Mouse (Mus musculus): ENCODE measurements around the gene H2-Q7. TPM values are rescaled to one million over a fixed set of nuclear protein-coding genes. Genes with fewer than 3 reads are reported as not detected.
"Not testable (repeated sequence)": the region's sequence is repeated elsewhere in the genome, so short reads cannot be mapped to it uniquely, and the experiment has no call there.

H2-Q7 gene
- polyA plus RNA-seq, 1 experiment from 2014 or later: 8.3 TPM

DNA sequence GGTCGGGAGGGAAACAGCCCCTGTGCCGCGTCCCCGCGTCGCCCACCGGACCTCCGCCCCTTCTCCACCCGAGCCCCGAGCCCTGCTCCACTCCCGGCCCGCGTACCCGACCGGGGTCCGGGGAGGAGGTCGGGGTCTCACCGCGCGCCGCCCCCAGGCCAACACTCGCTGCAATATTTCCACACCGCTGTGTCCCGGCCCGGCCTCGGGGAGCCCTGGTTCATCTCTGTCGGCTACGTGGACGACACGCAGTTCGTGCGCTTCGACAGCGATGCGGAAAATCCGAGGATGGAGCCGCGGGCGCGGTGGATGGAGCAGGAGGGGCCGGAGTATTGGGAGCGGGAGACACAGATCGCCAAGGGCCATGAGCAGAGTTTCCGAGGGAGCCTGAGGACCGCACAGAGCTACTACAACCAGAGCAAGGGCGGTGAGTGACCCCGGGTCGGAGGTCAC, 366 bp downstream of the H2-Q7 start:
- H3K4me2 ChIP-seq: peak overlapping the region; percentile 87
- H3K9ac ChIP-seq: peak overlapping the region; percentile 26; the same call in 1 of the 2 replicates
- H3K27me3 ChIP-seq: peaks cover 21% of the 10 kb centered on the region
- H3K36me3 ChIP-seq, H3K27ac ChIP-seq, H3K4me1 ChIP-seq, H3K9me3 ChIP-seq: not testable (repeated sequence)
- peak overlapping the region; percentile 40 for H3K4me3 ChIP-seq
- ATAC-seq (ENCODE audit: borderline replicate concordance, extremely low read depth, low FRiP score, low TSS enrichment): peak; percentile 35; the same call in 1 of the 2 replicates
- 1% methylated on average over 46 of the region's 48 CpGs for WGBS

DNA sequence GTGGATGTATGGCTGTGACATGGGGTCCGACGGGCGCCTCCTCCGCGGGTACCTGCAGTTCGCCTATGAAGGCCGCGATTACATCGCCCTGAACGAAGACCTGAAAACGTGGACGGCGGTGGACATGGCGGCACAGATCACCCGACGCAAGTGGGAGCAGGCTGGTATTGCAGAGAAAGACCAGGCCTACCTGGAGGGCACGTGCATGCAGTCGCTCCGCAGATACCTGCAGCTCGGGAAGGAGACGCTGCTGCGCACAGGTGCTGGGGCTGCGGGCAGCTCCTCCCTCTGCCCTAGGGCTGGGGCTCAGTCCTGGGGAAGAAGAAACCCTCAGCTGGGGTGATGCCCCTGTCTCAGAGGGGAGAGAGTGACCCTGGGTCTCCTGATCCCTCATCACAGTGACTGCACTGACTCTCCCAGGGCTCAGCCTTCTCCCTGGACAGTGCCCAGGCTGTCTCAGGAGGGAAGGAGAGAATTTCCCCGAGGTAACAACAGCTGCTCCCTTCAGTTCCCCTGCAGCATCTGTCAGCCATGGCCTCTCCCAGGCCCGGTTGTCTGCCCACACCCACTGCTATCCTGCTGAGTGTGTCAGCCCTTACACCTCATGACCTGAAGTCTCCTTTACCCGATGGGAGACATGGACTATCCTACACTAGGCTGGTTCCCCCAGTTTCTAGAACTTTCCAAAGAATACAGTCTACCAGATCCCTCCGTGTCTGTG, 1.1 kb downstream of the H2-Q7 start:
- peaks cover 21% of the 10 kb centered on the region for H3K27me3 ChIP-seq
- 37% methylated on average over 27 of the region's 27 CpGs for WGBS
- H3K36me3 ChIP-seq; H3K9me3 ChIP-seq; H3K9ac ChIP-seq; ATAC-seq (ENCODE audit: borderline replicate concordance, extremely low read depth, low FRiP score, low TSS enrichment); H3K4me1 ChIP-seq; H3K27ac ChIP-seq: not testable (repeated sequence)
- 0 out of 2 replicates have a peak overlapping the region, but pooled peaks have one; percentile 40 for H3K4me3 ChIP-seq
- peak overlapping the region; percentile 87; the same call in 1 of the 2 replicates for H3K4me2 ChIP-seq

DNA sequence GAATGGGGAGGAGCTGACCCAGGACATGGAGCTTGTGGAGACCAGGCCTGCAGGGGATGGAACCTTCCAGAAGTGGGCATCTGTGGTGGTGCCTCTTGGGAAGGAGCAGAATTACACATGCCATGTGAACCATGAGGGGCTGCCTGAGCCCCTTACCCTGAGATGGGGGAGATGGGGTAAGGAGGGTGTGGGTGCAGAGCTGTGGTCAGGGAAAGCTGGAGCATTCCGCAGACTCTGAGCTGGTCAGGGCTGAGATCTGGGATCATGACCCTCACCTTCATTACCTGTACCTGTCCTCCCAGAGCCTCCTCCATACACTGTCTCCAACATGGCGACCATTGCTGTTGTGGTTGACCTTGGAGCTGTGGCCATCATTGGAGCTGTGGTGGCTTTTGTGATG, 3.4 kb downstream of the H2-Q7 start:
- H3K36me3 ChIP-seq; H3K9ac ChIP-seq; ATAC-seq (ENCODE audit: borderline replicate concordance, extremely low read depth, low FRiP score, low TSS enrichment); H3K27ac ChIP-seq; H3K9me3 ChIP-seq; H3K4me2 ChIP-seq; H3K4me3 ChIP-seq; H3K4me1 ChIP-seq: not testable (repeated sequence)
- peaks cover 21% of the 10 kb centered on the region for H3K27me3 ChIP-seq
- 76% methylated on average over 2 of the region's 2 CpGs for WGBS

DNA sequence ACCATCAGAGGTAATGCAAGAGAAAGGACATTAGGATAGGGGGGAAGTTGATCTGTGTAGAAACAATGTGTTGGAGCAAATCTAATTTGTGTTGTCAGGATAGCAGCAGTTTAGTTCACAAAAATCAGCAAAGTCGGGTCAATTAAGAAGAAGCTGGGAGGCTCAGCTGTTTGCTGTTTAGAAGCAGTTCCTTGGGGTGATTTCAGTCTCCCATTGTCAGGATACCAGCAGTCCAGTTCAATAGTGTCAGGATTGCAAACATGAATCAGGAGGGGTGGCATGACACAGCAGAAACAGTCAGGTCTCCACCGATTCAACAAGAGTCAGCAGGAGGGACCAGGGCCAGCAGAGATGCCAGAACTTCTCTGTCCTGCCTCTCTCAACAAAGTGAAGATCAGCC, 5.6 kb downstream of the H2-Q7 start:
- H3K9me3 ChIP-seq; H3K4me2 ChIP-seq; H3K9ac ChIP-seq; H3K4me1 ChIP-seq; H3K27ac ChIP-seq; H3K36me3 ChIP-seq; H3K4me3 ChIP-seq; H3K27me3 ChIP-seq; ATAC-seq (ENCODE audit: borderline replicate concordance, extremely low read depth, low FRiP score, low TSS enrichment): not testable (repeated sequence)
- WGBS: 89% methylated on average over 2 of the region's 2 CpGs

DNA sequence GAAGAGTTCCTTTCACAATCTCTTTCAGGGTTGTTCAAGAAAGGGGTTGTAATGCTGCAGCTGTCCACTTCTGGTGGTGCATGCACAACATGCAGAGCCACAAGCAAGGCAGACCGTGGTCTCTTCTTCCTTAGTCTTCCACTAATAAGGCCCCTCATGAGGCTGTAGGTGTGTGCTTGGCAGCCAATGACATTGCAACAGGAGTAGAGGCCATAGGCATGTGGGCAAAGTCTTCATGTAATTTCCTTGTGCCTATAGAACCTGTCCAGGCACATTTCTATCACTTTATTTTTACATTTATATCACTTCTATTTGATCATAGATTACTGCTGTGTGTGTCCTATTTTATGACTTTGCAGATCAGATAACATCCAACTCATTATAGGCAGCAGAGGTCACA, 19.3 kb downstream of the H2-Q7 start:
- H3K9ac ChIP-seq; H3K27me3 ChIP-seq; H3K9me3 ChIP-seq; ATAC-seq (ENCODE audit: borderline replicate concordance, extremely low read depth, low FRiP score, low TSS enrichment); H3K4me2 ChIP-seq; H3K27ac ChIP-seq; H3K36me3 ChIP-seq; H3K4me1 ChIP-seq; H3K4me3 ChIP-seq: not testable (repeated sequence)
- no CpG with 5 or more reads among the region's 1 CpGs for WGBS

- not testable (repeated sequence) for H3K9ac ChIP-seq; H3K9me3 ChIP-seq; H3K4me3 ChIP-seq; ATAC-seq (ENCODE audit: borderline replicate concordance, extremely low read depth, low FRiP score, low TSS enrichment); H3K27me3 ChIP-seq; H3K4me2 ChIP-seq; H3K4me1 ChIP-seq; H3K36me3 ChIP-seq; H3K27ac ChIP-seq
- no CpG with 5 or more reads among the region's 9 CpGs for WGBS
These were observed 21.8 kb downstream of the H2-Q7 start for GRCm38 (mm10) chr17:35460513-35461341.

DNA sequence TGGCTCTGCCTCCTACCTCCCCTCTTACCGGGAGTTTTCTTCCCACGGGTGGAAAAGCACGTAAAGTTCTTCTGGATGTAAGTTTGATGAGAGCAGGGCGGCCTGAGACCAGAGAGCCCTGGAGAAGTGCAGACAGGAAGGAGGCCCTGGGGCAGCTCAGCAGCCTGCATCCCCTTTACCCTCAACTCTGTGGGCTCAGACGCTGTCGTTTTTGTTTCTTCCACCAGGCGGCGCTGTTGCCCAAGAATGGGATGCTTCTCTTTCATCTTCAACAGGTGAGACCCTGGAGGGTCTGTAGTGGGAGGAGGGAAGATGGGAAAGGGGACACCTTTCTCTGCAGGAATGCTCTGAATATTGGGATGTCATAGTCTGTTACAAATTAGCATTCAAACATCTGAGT, 26.7 kb downstream of the H2-Q7 start:
- H3K9ac ChIP-seq; ATAC-seq (ENCODE audit: borderline replicate concordance, extremely low read depth, low FRiP score, low TSS enrichment); H3K4me3 ChIP-seq; H3K4me2 ChIP-seq; H3K36me3 ChIP-seq; H3K27ac ChIP-seq; H3K9me3 ChIP-seq: not testable (repeated sequence)
- 5% methylated on average over 8 of the region's 8 CpGs for WGBS
- Histone ChIP-seq H3K4me1 (peaks cover 12% of the 10 kb centered on the region; the same call in 1 of the 2 replicates), H3K27me3 (peaks cover 24% of the 10 kb centered on the region)

DNA sequence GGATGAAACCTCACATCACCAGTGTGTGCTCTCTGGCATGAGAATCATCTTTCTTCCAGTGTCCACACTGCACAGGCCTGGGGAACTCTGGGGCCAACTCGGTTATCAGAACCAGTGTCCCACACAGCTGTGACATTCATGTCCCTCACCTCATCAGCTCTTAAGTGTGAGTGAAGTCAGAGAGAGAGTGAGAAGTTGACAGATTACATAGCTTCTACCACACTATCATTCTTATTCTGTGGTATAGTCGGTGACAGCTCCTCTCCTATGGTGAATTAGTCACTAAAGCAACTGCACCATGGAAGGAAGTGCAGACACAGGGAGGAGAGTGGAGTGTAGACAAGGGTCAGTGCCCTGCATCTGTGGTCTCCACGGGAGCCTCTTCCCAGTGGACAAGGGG, 30.0 kb downstream of the H2-Q7 start:
- H3K4me1 ChIP-seq: peaks cover 13% of the 10 kb centered on the region; the same call in 1 of the 2 replicates
- H3K9me3 ChIP-seq; ATAC-seq (ENCODE audit: borderline replicate concordance, extremely low read depth, low FRiP score, low TSS enrichment); H3K27ac ChIP-seq; H3K4me3 ChIP-seq; H3K9ac ChIP-seq; H3K4me2 ChIP-seq; H3K36me3 ChIP-seq: not testable (repeated sequence)
- H3K27me3 ChIP-seq: peaks cover 33% of the 10 kb centered on the region
- 32% methylated on average over 3 of the region's 3 CpGs for WGBS

DNA sequence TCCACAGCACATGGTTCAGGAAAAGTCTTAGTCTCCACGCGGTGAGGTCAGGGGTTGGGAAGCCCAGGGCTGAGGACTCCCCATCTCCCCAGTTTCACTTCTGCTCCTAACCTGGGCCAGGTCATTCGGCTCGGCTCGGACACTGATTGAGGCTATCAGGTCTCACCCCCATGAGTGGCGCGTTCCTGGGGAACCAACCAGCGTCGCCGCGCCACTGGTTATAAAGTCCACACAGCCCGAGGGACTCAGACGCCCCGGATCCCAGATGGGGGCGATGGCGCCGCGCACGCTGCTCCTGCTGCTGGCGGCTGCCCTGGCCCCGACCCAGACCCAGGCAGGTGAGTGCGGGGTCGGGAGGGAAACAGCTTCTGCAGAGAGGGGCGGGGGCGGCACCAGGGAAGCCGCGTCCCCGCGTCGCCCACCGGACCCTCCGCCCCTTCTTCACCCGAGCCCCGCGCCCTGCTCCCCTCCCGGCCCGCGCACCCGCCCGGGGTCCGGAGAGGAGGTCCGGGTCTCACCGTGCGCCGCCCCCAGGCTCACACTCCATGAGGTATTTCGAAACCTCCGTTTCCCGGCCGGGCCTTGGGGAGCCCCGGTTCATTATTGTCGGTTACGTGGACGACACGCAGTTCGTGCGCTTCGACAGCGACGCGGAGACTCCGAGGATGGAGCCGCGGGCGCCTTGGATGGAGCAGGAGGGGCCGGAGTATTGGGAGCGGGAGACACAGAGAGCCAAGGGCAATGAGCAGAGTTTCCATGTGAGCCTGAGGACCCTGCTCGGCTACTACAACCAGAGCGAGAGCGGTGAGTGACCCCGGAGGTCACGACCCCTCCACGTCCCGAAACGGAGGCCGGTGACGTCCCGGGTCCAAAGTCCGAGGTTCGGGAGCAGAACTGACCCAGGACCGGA, 31.1 kb downstream of the H2-Q7 start, which contains the start of gene H2-Q10:
Gene H2-Q10 (plus strand): TSS at position 248 of the 910 bp plus-strand sequence.
- Histone ChIP-seq H3K4me3 (peak within 1 kb of the TSS; percentile 45), H3K9me3 (no peaks in the 10 kb centered on the region), H3K4me1 (peaks cover 13% of the 10 kb centered on the region; the same call in 1 of the 2 replicates), H3K9ac (no peak within 1 kb of the TSS), H3K36me3 (no peaks in the 10 kb centered on the region), H3K4me2 (peak within 1 kb of the TSS; percentile 86), H3K27me3 (peaks cover 33% of the 10 kb centered on the region), H3K27ac (no peak within 1 kb of the TSS)
- peak; percentile 42; the same call in 1 of the 2 replicates for ATAC-seq (ENCODE audit: borderline replicate concordance, extremely low read depth, low FRiP score, low TSS enrichment)
- WGBS: under 1% methylated on average over 78 of the region's 80 CpGs

GRCm38 (mm10) chr17:35484066-35484465, 45.1 kb downstream of the H2-Q7 start:
- Histone ChIP-seq H3K27me3 (no peaks in the 10 kb centered on the region), H3K4me1 (0 out of 2 replicates have a peak, but pooled peaks cover 2% of the 10 kb centered on the region), H3K9me3 (no peaks in the 10 kb centered on the region), H3K4me2 (no peak overlapping the region), H3K36me3 (no peaks in the 10 kb centered on the region), H3K4me3 (no peak overlapping the region), H3K27ac (no peak overlapping the region), H3K9ac (no peak overlapping the region)
- WGBS: under 1% methylated on average over 9 of the region's 9 CpGs
- no peak for ATAC-seq (ENCODE audit: borderline replicate concordance, extremely low read depth, low FRiP score, low TSS enrichment)

- Histone ChIP-seq H3K9ac (no peak overlapping the region), H3K4me1 (0 out of 2 replicates have a peak, but pooled peaks cover 2% of the 10 kb centered on the region), H3K4me3 (no peak overlapping the region), H3K27me3 (no peaks in the 10 kb centered on the region), H3K9me3 (no peaks in the 10 kb centered on the region), H3K4me2 (no peak overlapping the region), H3K27ac (no peak overlapping the region), H3K36me3 (no peaks in the 10 kb centered on the region)
- WGBS: 13% methylated on average over 4 of the region's 4 CpGs
- ATAC-seq (ENCODE audit: borderline replicate concordance, extremely low read depth, low FRiP score, low TSS enrichment): no peak
These were observed 46.7 kb downstream of the H2-Q7 start for GRCm38 (mm10) chr17:35485702-35486101.
